Mouse (Mus musculus) neural tube, embryonic 13.5 days (tissue): Measurements from ENCODE around the gene Abcd3. TPM values are rescaled to one million over a fixed set of nuclear protein-coding genes. Genes with fewer than 3 reads are reported as not detected.

ENCODE experiments used
- ATAC-seq: fragments of 200-750 bp; cut with Nextera tagmentation; 2 replicates; pipeline ENCODE4 v1.8.0; 2017; ENCODE audit warnings: low read depth, mild to moderate bottlenecking, moderate TSS enrichment, moderate library complexity
- H3K27ac ChIP-seq: fragments of 300-500 bp; sonication (generic); replicated peaks from 2 replicates; pipeline ENCODE4 v1.5.1; 2015; ENCODE audit warnings: moderate library complexity, mild to moderate bottlenecking, inconsistent platforms
- H3K27me3 ChIP-seq: fragments of 300-500 bp; sonication (generic); 2 replicates; pipeline ENCODE4 v1.6.1; 2015; ENCODE audit warnings: mild to moderate bottlenecking, inconsistent platforms
- H3K36me3 ChIP-seq: fragments of 300-500 bp; sonication (generic); 2 replicates; pipeline ENCODE4 v1.6.1; 2015; ENCODE audit warnings: mild to moderate bottlenecking, inconsistent platforms
- H3K4me1 ChIP-seq: fragments of 300-500 bp; sonication (generic); replicated peaks from 2 replicates; pipeline ENCODE4 v1.6.1; 2015; ENCODE audit warnings: inconsistent platforms
- H3K4me2 ChIP-seq: fragments of 300-500 bp; sonication (generic); 2 replicates; pipeline ENCODE4 v1.6.1; 2015; ENCODE audit warnings: inconsistent platforms, mild to moderate bottlenecking, moderate library complexity
- H3K4me3 ChIP-seq: fragments of 300-500 bp; sonication (generic); 2 replicates; pipeline ENCODE4 v1.5.1; 2015; ENCODE audit warnings: mild to moderate bottlenecking, inconsistent platforms
- H3K9ac ChIP-seq: fragments of 300-500 bp; sonication (generic); 2 replicates; pipeline ENCODE4 v1.6.1; 2015; ENCODE audit warnings: moderate library complexity, mild to moderate bottlenecking, inconsistent platforms
- H3K9me3 ChIP-seq: fragments of 300-500 bp; sonication (generic); 2 replicates; pipeline ENCODE4 v1.6.1; 2016; ENCODE audit warnings: inconsistent platforms
- WGBS: fragments of 180-500 bp; shearing (Covaris S2); methylation state at CpG from one replicate; pipeline ENCODE4 v1.1.7; 2015; 5-methylcytosine and 5-hydroxymethylcytosine counted together
- polyA plus RNA-seq: library from polyadenylated mRNA; unstranded; fragments of >200 nt; fragmentation: Nextera tagmentation; extraction: Ambion mirVana; gene quantifications from 2 replicates; pipeline ENCODE4 v1.2.1, GENCODE M21; 2015

Abcd3 gene
- polyA plus RNA-seq, 1 experiment from 2014 or later: 63.2 TPM

GRCm38 (mm10) chr3:121715741-121716459 is 99.2 kb downstream of the Abcd3 start:
- H3K9me3 ChIP-seq: no peaks in the 10 kb centered on the region
- H3K4me3 ChIP-seq: no peak overlapping the region
- 75% methylated on average over 6 of the region's 6 CpGs for WGBS
- no peaks in the 10 kb centered on the region for H3K36me3 ChIP-seq
- peaks cover 10% of the 10 kb centered on the region for H3K4me1 ChIP-seq
- no peak overlapping the region for H3K9ac ChIP-seq
- no peak overlapping the region for H3K27ac ChIP-seq
- no peaks in the 10 kb centered on the region for H3K27me3 ChIP-seq
- no peak overlapping the region for H3K4me2 ChIP-seq
- ATAC-seq: no peak

DNA sequence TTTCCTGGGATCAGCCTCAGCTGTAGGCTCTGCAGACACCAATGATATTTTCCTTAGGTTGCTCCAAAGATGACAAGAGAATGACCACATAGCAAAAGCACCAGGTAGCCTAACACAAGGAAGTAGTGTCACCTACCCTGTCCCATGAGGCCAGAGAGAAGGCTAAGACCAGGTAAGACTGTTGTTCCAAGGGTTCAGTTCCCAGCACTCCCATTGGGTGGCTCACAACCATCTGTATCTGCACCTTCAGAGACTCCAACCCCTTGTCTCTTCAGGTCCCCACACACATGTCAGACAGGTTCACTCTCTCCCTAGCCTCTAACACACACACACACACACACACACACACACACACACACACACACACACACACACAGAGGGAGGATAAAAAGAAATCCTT is 99.8 kb downstream of the Abcd3 start:
- Histone ChIP-seq H3K9ac (no peak overlapping the region), H3K9me3 (no peaks in the 10 kb centered on the region), H3K27ac (no peak overlapping the region), H3K4me1 (peaks cover 10% of the 10 kb centered on the region), H3K4me3 (no peak overlapping the region), H3K36me3 (no peaks in the 10 kb centered on the region), H3K27me3 (no peaks in the 10 kb centered on the region), H3K4me2 (no peak overlapping the region)
- no peak for ATAC-seq

DNA sequence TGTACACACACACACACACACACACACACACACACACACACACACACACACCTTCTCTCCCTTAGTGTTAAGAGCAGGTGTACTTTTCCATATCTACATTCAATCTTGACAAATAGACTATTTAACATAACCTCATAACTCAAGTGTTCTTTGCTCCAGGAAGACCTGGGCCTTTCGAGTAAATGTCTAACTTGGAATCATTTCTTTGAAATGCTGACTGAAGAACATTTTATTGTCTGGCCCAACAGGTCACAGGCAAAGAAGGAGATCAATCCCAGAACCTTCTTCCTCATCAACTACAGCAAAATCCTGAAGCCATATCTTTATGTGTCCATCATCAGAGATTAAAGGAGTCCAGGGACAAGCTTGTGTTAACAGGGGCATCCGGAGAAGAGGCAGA is 100.6 kb downstream of the Abcd3 start:
- peaks cover 10% of the 10 kb centered on the region for H3K4me1 ChIP-seq
- no peaks in the 10 kb centered on the region for H3K36me3 ChIP-seq
- no peak overlapping the region for H3K4me2 ChIP-seq
- H3K4me3 ChIP-seq: no peak overlapping the region
- no peak overlapping the region for H3K9ac ChIP-seq
- H3K27me3 ChIP-seq: no peaks in the 10 kb centered on the region
- ATAC-seq: no peak
- H3K9me3 ChIP-seq: no peaks in the 10 kb centered on the region
- H3K27ac ChIP-seq: no peak overlapping the region
- WGBS: 89% methylated on average over 2 of the region's 2 CpGs

DNA sequence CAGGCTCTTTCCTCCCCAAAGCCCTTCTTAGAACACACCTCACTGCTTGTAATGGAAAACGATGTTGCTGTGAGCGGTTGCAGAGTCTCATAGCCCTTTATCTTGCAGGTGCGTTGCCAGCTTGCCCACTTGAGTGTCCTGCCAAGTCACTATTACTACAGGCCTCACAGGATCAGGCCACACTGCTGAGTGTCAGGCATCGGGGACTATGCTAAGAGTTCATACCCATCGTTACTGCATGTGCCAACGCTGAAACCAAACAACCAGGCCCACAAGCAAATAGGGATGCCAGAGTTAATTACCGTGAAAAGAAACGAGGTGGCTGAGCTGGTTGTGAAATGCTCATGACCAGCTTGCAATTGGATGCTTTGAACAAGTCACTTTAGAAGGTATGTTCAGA is 101.3 kb downstream of the Abcd3 start:
- Histone ChIP-seq H3K27me3 (no peaks in the 10 kb centered on the region), H3K9ac (no peak overlapping the region), H3K4me1 (peaks cover 10% of the 10 kb centered on the region), H3K27ac (no peak overlapping the region), H3K9me3 (no peaks in the 10 kb centered on the region), H3K4me3 (no peak overlapping the region), H3K4me2 (no peak overlapping the region), H3K36me3 (no peaks in the 10 kb centered on the region)
- WGBS: 69% methylated on average over 8 of the region's 8 CpGs
- no peak for ATAC-seq

- Histone ChIP-seq H3K27me3 (no peaks in the 10 kb centered on the region), H3K4me1 (peaks cover 10% of the 10 kb centered on the region), H3K4me3 (no peak overlapping the region), H3K36me3 (no peaks in the 10 kb centered on the region), H3K27ac (no peak overlapping the region), H3K4me2 (no peak overlapping the region), H3K9ac (no peak overlapping the region), H3K9me3 (no peaks in the 10 kb centered on the region)
- ATAC-seq: peak; percentile 27; the same call in 1 of the 2 replicates
- 71% methylated on average over 17 of the region's 17 CpGs for WGBS
These were observed 101.9 kb downstream of the Abcd3 start for GRCm38 (mm10) chr3:121713151-121713701.

DNA sequence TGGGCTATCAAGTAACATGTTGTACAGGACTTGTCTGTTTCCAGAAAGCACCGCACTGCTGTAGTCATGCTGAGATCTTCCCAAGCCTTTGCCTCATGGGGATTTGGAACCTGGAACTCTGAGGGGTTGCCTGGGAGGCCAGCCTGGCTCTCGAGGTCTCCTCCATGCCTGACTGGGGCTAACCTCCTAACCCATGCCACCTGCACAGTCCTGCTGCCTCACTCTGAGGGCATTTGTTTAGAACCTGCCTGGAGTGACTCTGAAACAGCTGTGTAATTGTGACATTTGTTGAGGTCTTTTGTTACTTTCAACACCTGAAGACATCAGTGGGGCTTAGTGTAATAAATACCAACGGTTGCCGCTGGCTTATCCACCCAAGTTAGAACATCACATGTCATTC is 102.9 kb downstream of the Abcd3 start:
- H3K27me3 ChIP-seq: no peaks in the 10 kb centered on the region
- no peaks in the 10 kb centered on the region for H3K9me3 ChIP-seq
- H3K36me3 ChIP-seq: no peaks in the 10 kb centered on the region
- no peak overlapping the region for H3K9ac ChIP-seq
- ATAC-seq: no peak
- H3K27ac ChIP-seq: no peak overlapping the region
- WGBS: 78% methylated on average over 4 of the region's 4 CpGs
- no peak overlapping the region for H3K4me2 ChIP-seq
- H3K4me3 ChIP-seq: no peak overlapping the region
- peaks cover 10% of the 10 kb centered on the region for H3K4me1 ChIP-seq

- H3K9ac ChIP-seq: no peak overlapping the region
- no peaks in the 10 kb centered on the region for H3K9me3 ChIP-seq
- no peaks in the 10 kb centered on the region for H3K36me3 ChIP-seq
- ATAC-seq: no peak
- no peaks in the 10 kb centered on the region for H3K27me3 ChIP-seq
- no peak overlapping the region for H3K4me3 ChIP-seq
- H3K4me2 ChIP-seq: no peak overlapping the region
- no peak overlapping the region for H3K27ac ChIP-seq
- H3K4me1 ChIP-seq: peaks cover 18% of the 10 kb centered on the region
- WGBS: 86% methylated on average over 7 of the region's 7 CpGs
These were observed 104.1 kb downstream of the Abcd3 start for GRCm38 (mm10) chr3:121710894-121711531.

Other genes with a start within 250 kb of the Abcd3 start
- gene 4930432M17Rik, start 144.5 kb downstream of the Abcd3 start, polyA plus RNA-seq: not detected in 2 replicates
- 4.4 and 4.5 TPM in 2 replicates for gene F3, start 91.8 kb downstream of the Abcd3 start, polyA plus RNA-seq
- gene Arhgap29, start 137.2 kb upstream of the Abcd3 start, polyA plus RNA-seq: 28.0 and 33.7 TPM in 2 replicates
- 1.2 and 1.3 TPM in 2 replicates for gene Abca4, start 229.1 kb upstream of the Abcd3 start, polyA plus RNA-seq